9 mouse cellular contexts compared by ENCODE assay signal in genomic region chr2:154855383-154855782, GRCm38 (mm10). TPM values are rescaled to one million over a fixed set of nuclear protein-coding genes. Genes with fewer than 3 reads are reported as not detected.
DNase-seq lines count a peak whose midpoint lies in the region; TF ChIP-seq lines count a peak whose summit lies in the region.
"Had no signal": no experiment of that assay in that cellular context is flagged by ENCODE, and none has a peak within 500 bp of the region (broad histone marks: within the 10 kb centered on the region; RNA-seq: fewer than 3 reads in every experiment).

No protein-coding gene starts in this region.

- H3K36me3 ChIP-seq in liver, adult 2 months (ENCODE audit: control insufficient read depth, insufficient read depth, low read length), result peaks cover 15% of the 10 kb centered on the region

- intact Hi-C loops in heart, postnatal 36 days (cut with DNase I), result loop anchor here (1.0 to 5.0 kb wide), 3 partner anchors 65 to 152 kb away; partner anchors contain the start of genes Raly and a
- intact Hi-C loops in left cerebral cortex, adult 2 months (cut with DNase I), result loop anchor here (1.0 to 10.0 kb wide), 3 partner anchors 143 to 441 kb away; no protein-coding TSS in a partner anchor

- H3K4me1 ChIP-seq in liver, adult 2 months (ENCODE audit: control insufficient read depth, insufficient read depth, low read length), result peaks cover 3% of the 10 kb centered on the region; the same call in 1 of the 2 replicates
- H3K4me1 ChIP-seq: limb, embryonic 12.5 days had no signal

- DNase-seq in liver, adult 2 months (ENCODE audit: extremely low read depth, low read depth, low spot score), result peak; percentile 62
- DNase-seq in liver, result no peak
- DNase-seq in R1 (ENCODE audit: low read depth, low spot score), result peak; percentile 46
- peak; percentile 73 for DNase-seq in cerebellum, adult 8-10 months
- DNase-seq in heart, postnatal 36 days, result peak; percentile 52 to 62
- DNase-seq in left cerebral cortex, adult 2 months (ENCODE audit: extremely low spot score in 1 of 2, low spot score in 2 of 2), result peak; percentile 43 to 61
- peak; percentile 72 to 77 for DNase-seq in right cerebral cortex, postnatal 10 days (ENCODE audit: low spot score in 2 of 2)
- no peak for DNase-seq in urinary bladder, adult 2 months (ENCODE audit: low spot score)

- H3K27me3 ChIP-seq in liver, adult 2 months (ENCODE audit: control insufficient read depth, insufficient read depth, low read length), result no peaks in the 10 kb centered on the region
- H3K27me3 ChIP-seq: limb, embryonic 12.5 days had no signal

- H3K9ac ChIP-seq in liver, adult 2 months (ENCODE audit: low read depth, low read length), result no peak overlapping the region
- H3K9ac ChIP-seq: limb, embryonic 12.5 days had no signal

- TF ChIP-seq CTCF in liver, adult 2 months (IDR thresholded peaks at IDR 0.05; ENCODE audit: low read depth, low read length), result peak; percentile 27; the same call in 1 of the 2 replicates
- peak; percentile 75 for TF ChIP-seq CTCF in left cerebral cortex, adult 2 months (IDR thresholded peaks at IDR 0.05)

- no peak overlapping the region for H3K4me3 ChIP-seq in liver, adult 2 months (ENCODE audit: insufficient read depth, low read depth, low read length)
- no peak overlapping the region for H3K4me3 ChIP-seq in left cerebral cortex, adult 2 months
- H3K4me3 ChIP-seq: limb, embryonic 12.5 days had no signal

- WGBS in liver, adult 2 months, result 81% methylated on average over 1 of the region's 1 CpGs

- peaks cover 5% of the 10 kb centered on the region; the same call in 1 of the 2 replicates for H3K79me2 ChIP-seq in liver, adult 2 months (ENCODE audit: control insufficient read depth, insufficient read depth, low read length)

- TF ChIP-seq POLR2A in liver, adult 2 months (IDR thresholded peaks at IDR 0.05; ENCODE audit: extremely low read depth, insufficient read depth, low read length), result no peak

- H3K27ac ChIP-seq in liver, adult 2 months (replicated peaks; ENCODE audit: insufficient read depth, low read depth, low read length), result no peak overlapping the region
- no peak overlapping the region for H3K27ac ChIP-seq in left cerebral cortex, adult 2 months
- H3K27ac ChIP-seq: limb, embryonic 12.5 days had no signal

RNA-seq across cellular contexts. Expression of gene Eif2s2, which starts 37.4 kb away (rescaled TPM):
- 30.4 and 38.7 TPM in 2 replicates for total RNA-seq in liver, adult 2 months (2014; rRNA removed)
- 7.8 and 8.1 TPM in 2 replicates for polyA plus RNA-seq in liver, adult 2 months (2012; rRNA removed)
- 10 to 100 TPM; 56.6 to 59.7 TPM for total RNA-seq in heart, postnatal 36 days (2021)
- total RNA-seq in left cerebral cortex, adult 2 months (2021), result 10 to 100 TPM; 46.3 to 47.8 TPM
- polyA plus RNA-seq in urinary bladder, adult 2 months (2012; rRNA removed), result 52.1 and 58.6 TPM in 2 replicates

Comparison
In these comparisons a context has a peak if more than half of its experiments do, and no peak if none do; other contexts are left out.
1. DNase-seq: peak in liver, adult 2 months (single experiment), R1 (single experiment), cerebellum, adult 8-10 months (single experiment), heart, postnatal 36 days (2 of 2), left cerebral cortex, adult 2 months (2 of 2) and right cerebral cortex, postnatal 10 days (2 of 2); none in liver (single experiment) and urinary bladder, adult 2 months (single experiment).